28 mouse cellular contexts compared by ENCODE assay signal in genomic region chr10:117694255-117694953, GRCm38 (mm10).
"Had no signal": no experiment of that assay in that cellular context is flagged by ENCODE, and none has a peak within 500 bp of the region (broad histone marks: within the 10 kb centered on the region; RNA-seq: fewer than 3 reads in every experiment).

No protein-coding gene starts in this region.

- H3K4me2 ChIP-seq: heart, embryonic 11.5 days; heart, embryonic 13.5 days; heart, embryonic 15.5 days; hindbrain, embryonic 12.5 days; hindbrain, embryonic 14.5 days; kidney, embryonic 15.5 days; limb, embryonic 12.5 days; liver, embryonic 11.5 days; liver, embryonic 13.5 days; liver, embryonic 15.5 days had no signal

- H3K9me3 ChIP-seq: heart, embryonic 13.5 days; heart, embryonic 15.5 days; hindbrain, embryonic 12.5 days; kidney, embryonic 15.5 days; limb, embryonic 10.5 days; limb, embryonic 12.5 days; liver, embryonic 13.5 days; liver, embryonic 15.5 days had no signal

- H3K27ac ChIP-seq: heart, adult 2 months; heart, embryonic 13.5 days; heart, embryonic 15.5 days; hindbrain, embryonic 12.5 days; hindbrain, embryonic 14.5 days; kidney, embryonic 15.5 days; kidney, postnatal 0 days; layer of hippocampus, adult 2 months; left cerebral cortex, adult 2 months; limb, embryonic 10.5 days; limb, embryonic 12.5 days; liver, embryonic 13.5 days; liver, embryonic 15.5 days had no signal

- H3K4me3 ChIP-seq: heart, adult 2 months; heart, embryonic 13.5 days; heart, embryonic 15.5 days; hindbrain, embryonic 12.5 days; kidney, embryonic 15.5 days; layer of hippocampus, adult 2 months; left cerebral cortex, adult 2 months; limb, embryonic 10.5 days; limb, embryonic 12.5 days; liver, embryonic 13.5 days; liver, embryonic 15.5 days had no signal

- ATAC-seq: hindbrain, embryonic 16.5 days; intestine, embryonic 16.5 days had no signal

- H3K27me3 ChIP-seq: heart, embryonic 13.5 days; heart, embryonic 15.5 days; hindbrain, embryonic 12.5 days; kidney, embryonic 15.5 days; limb, embryonic 12.5 days; liver, embryonic 13.5 days; liver, embryonic 15.5 days had no signal

- H3K9ac ChIP-seq: heart, embryonic 13.5 days; heart, embryonic 15.5 days; hindbrain, embryonic 12.5 days; hindbrain, embryonic 14.5 days; kidney, embryonic 15.5 days; limb, embryonic 12.5 days; liver, embryonic 13.5 days; liver, embryonic 15.5 days had no signal

- DNase-seq: gastrocnemius, postnatal 14 days; gastrocnemius, postnatal 36 days; heart, adult 11 months; heart, adult 2 months; heart, postnatal 14 days; heart, postnatal 36 days; kidney, adult 11 months; kidney, adult 2 months; kidney, adult 9 months; kidney, postnatal 14 days; kidney, postnatal 4 days; liver; liver, embryonic 13.5 days had no signal

- H3K4me1 ChIP-seq: heart, embryonic 13.5 days; heart, embryonic 15.5 days; hindbrain, embryonic 12.5 days; kidney, embryonic 15.5 days; limb, embryonic 10.5 days; limb, embryonic 12.5 days had no signal
